Mouse (Mus musculus) large intestine, adult 2 months (tissue): ENCODE results near the gene Tspan2. TPM values are rescaled to one million over a fixed set of nuclear protein-coding genes. Genes with fewer than 3 reads are reported as not detected.

Experiments used
- DNase-seq: peaks from one replicate; pipeline ENCODE4 v3.0.0-alpha.2; 2012; ENCODE audit warnings: low read depth, low spot score
- WGBS: fragments of 180-500 bp; shearing (Covaris S2); methylation state at CpG from one replicate; pipeline ENCODE4 v1.1.7; 2018; 5-methylcytosine and 5-hydroxymethylcytosine counted together
- polyA plus RNA-seq: library from polyadenylated mRNA; depleted of rRNA; stranded (reverse); fragments of >200 nt; gene quantifications from 2 replicates; pipeline ENCODE4 v1.2.3, GENCODE M21; 2012

Tspan2 gene
- polyA plus RNA-seq, 1 experiment = 2.5 TPM

GRCm38 (mm10) chr3:102733050-102733449, 1.3 kb upstream of the Tspan2 start:
- 77% methylated on average over 3 of the region's 3 CpGs for WGBS
- no peak for DNase-seq

GRCm38 (mm10) chr3:102733936-102734312, 405 bp upstream of the Tspan2 start:
- WGBS = 61% methylated on average over 6 of the region's 6 CpGs
- no peak for DNase-seq

DNA sequence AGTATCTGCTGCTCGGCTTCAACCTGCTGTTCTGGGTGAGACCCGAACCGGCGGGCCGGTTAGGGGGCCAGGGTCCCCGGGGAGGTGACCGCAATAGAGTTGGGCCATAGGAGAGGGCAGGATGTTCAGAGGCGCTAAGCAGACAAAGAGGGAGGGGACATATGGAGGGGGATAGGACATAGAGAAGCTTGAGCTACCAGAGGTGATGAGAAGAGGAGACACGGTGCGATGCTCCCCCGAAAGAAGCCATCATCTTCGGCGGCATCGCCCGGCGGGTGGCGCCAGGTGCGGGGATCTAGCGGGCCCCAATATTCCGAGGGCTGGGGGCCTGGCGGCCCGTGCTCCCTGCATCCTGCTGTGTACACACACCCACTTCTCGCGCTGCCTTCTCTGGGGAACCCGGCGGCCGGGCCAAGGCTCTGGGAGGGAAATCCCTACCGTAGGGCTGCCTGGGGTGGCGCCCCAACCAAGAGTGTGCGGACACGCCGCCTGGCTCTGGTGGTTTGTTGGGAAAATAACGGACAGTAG, 766 bp downstream of the Tspan2 start:
- under 1% methylated on average over 33 of the region's 33 CpGs for WGBS
- no peak for DNase-seq

DNA sequence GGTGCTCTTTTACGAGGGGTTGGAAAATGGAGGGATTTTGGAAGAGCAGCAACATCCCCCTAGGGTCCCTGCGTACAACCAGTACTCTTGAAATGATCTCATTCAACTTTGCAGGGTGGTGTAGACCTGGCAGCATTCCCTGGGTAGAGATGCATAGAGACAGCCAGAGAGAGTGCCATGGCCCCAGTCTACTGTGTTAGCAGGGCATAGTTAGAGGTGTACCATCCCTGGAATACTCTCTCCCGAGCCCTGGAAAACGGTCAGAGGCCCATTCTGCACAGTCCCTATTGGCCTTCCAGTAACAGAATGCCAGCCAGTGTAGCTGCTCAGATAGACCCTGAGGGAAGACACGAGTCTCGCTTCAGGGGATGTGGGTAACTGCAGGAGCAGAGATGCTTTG, 1.3 kb downstream of the Tspan2 start:
- DNase-seq = no peak
- WGBS = 56% methylated on average over 6 of the region's 6 CpGs

DNA sequence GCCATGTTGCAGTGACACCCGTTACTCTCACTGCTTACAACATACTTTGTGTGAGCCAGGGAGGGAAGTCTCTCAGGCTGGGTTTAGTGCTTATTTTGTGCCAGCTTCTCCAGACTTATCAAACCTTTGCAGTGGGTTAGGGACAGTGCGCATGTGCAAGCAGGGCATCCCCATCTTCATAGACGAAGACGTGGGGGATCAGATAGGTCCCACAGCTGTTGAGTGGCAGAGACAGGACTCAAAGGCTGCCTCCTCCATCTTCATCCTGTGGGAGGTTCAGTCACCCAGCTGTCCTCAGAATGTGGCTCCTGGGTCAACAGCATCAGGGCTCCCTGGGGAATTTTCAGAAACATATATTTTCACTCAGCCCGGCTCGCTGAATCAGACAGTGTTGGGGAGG, 2.1 kb downstream of the Tspan2 start:
- WGBS = 66% methylated on average over 6 of the region's 6 CpGs
- DNase-seq = no peak

GRCm38 (mm10) chr3:102737106-102737505, 2.8 kb downstream of the Tspan2 start:
- WGBS = 74% methylated on average over 6 of the region's 6 CpGs
- no peak for DNase-seq

DNA sequence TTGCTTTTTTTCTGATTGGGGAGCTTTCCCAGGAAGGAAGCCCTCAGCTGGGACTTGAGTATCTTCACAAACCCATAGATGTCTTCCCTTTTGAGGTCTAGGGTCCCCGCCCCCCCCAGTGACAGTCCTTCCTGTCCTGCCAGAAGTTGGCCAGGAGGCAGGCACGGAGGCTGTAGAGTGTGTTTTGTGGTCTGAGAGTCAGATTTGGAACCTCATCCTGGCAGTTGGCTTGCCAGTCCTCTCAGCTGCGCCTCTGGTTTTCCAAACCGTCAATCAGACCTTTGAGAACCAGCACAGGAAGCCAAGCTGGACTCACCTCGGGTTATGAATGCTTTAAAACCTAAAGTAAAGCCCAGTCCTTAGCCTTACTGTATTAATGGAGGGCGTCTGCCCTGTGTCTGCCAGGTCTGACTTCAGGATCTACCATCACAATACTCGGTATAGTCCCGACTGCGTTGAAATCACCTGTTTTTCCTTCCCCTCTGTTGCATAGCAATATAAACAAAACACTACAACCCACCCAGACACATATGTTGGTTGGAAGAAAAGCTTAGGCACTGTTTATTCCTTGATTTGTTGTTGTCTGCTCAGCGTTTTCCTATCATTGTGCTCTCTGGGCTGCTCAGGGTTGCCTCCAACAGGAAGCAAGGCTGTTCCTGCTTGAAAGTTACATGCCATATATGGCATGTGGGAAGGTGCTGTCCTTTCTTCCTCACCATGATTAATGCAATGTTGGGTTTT, 4.0 kb downstream of the Tspan2 start:
- DNase-seq = no peak

GRCm38 (mm10) chr3:102738926-102739325, 4.6 kb downstream of the Tspan2 start:
- WGBS = 74% methylated on average over 6 of the region's 6 CpGs
- no peak for DNase-seq

More for the DNA sequence above, 4.0 kb downstream of the Tspan2 start:
- 55% methylated on average over 10 of the region's 10 CpGs for WGBS

DNA sequence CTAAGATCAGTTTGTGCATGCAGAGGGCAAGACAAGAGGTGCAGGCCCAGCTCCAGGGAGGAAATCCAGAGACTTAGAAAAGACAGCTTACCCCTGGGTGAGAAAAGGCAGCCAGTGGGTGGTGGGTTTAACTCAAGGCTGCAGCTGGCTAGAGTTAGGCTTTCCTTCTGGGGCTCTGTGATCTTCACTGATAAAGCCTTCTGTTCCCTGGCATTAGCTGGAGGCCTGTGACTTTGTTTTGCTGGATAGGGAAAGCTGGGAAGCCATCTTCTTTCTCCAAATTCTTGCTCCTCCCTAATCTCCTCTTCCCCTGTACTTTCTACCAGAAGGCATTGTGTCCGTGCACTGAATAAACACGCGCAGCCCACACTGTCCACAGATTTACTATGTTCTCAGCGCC, 8.4 kb downstream of the Tspan2 start:
- WGBS = 33% methylated on average over 4 of the region's 4 CpGs
- no peak for DNase-seq

DNA sequence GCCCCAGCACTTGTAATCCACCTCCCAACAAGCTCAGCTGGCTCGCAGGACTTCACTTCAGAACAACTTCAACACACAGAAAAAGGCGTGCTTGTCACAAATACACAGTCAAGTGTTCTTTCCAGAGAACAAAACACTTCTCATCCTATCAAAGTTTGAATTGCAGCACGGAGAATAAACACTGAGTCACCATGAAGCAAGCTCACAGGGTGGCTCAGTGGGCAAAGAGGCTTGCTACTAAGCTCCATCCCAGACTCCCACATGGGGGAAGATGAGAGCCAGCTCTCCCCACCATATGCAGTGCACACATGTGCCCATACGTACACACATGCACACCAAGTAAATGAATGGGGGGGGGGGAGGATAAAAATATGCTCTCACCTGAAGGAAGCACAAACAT, 8.9 kb downstream of the Tspan2 start:
- DNase-seq = no peak
- 36% methylated on average over 4 of the region's 4 CpGs for WGBS

- no peak for DNase-seq
- WGBS = 79% methylated on average over 9 of the region's 9 CpGs
Measured at GRCm38 (mm10) chr3:102743781-102744471, 9.6 kb downstream of the Tspan2 start.

DNA sequence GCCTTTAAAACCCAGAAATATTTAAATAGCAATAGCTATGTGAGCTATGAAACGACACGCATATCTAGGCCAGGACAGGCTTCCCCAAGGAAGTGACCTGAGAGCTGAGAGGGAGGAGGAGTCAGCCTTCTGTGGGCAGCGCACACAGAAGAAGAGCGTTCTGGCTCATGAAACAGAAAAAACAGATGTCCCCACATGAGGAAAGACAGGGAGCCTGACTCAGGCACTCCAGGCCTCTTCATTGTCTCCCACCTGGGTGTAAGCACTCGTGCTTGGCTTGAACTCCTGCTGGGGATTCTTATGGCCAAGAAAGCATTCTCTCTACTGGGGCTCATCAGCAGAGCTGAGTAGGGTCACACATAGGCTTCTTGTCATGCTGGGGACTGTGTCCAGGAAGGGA, 10.3 kb downstream of the Tspan2 start:
- no peak for DNase-seq
- WGBS = 24% methylated on average over 5 of the region's 5 CpGs

DNA sequence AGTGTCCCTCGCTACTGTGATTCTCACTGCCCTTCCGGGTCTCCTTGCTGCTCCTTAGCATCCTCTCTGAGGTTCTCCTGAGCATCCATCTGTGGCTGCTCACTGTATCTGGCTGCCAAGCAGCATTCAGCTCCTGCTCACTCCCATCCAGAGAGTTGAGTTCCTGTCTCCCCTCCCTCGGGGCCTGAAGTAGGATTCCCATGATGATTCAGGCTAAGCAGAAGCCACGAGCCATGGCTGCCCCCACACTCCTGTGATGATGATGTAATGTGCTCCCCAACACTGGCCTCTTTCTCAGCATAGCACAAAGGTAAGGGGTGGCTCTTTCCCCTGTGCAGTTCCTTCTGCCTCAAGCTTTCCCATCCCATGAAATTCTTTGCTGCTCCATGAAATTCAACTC, 11.8 kb downstream of the Tspan2 start:
- WGBS = 82% methylated on average over 4 of the region's 4 CpGs
- DNase-seq = no peak

GRCm38 (mm10) chr3:102748038-102748437, 13.7 kb downstream of the Tspan2 start:
- no peak for DNase-seq

GRCm38 (mm10) chr3:102748686-102749085, 14.4 kb downstream of the Tspan2 start:
- DNase-seq = no peak
- 74% methylated on average over 5 of the region's 5 CpGs for WGBS

More at GRCm38 (mm10) chr3:102748038-102748437, 13.7 kb downstream of the Tspan2 start:
- 64% methylated on average over 3 of the region's 3 CpGs for WGBS

DNA sequence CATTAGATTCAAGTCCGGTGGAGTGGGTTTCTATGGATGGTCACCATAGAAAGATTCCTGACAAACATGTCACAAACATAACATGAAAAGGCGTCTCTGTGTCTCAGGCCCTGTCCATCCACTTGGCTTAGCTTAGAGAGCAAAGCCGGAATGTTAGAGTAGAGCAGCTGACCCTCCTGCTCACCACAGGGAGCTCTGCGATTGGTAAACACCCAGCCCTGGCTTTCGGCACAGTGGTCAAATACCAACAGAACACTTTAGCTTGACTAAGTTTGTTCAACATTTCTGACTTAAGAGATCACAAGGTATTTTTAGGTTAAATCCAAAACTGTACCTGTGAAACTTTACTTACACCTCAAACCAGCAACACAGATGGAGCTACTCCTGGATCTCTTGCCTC, 16.8 kb downstream of the Tspan2 start:
- DNase-seq = no peak
- 81% methylated on average over 5 of the region's 5 CpGs for WGBS

GRCm38 (mm10) chr3:102751536-102751935, 17.2 kb downstream of the Tspan2 start:
- no peak for DNase-seq
- 82% methylated on average over 3 of the region's 3 CpGs for WGBS

DNA sequence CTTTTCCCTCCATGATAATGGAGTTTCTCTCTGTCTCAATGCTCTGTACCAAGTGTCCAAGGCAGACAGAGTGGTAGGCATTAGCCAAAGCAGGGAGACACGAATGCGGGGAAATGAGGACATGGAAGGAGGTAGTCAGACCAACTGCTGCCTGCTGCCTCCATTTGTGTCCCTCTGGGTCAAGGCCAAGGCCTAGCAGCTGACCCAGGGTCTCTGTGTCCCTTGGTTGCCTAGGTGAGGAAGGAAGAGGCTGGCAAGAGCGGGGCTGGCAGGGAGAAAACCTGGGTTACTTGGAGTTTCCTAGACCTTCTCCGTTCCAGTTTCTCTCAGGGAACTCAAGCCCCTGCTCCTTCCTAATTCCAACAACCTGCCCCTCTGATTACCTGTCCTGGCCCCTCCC, 17.7 kb downstream of the Tspan2 start:
- DNase-seq = no peak
- WGBS = 95% methylated on average over 4 of the region's 4 CpGs

GRCm38 (mm10) chr3:102752457-102752856, 18.1 kb downstream of the Tspan2 start:
- DNase-seq = no peak
- 46% methylated on average over 5 of the region's 5 CpGs for WGBS

GRCm38 (mm10) chr3:102755801-102756200, 21.5 kb downstream of the Tspan2 start:
- WGBS = 0% methylated on average over 1 of the region's 1 CpGs
- DNase-seq = no peak

DNA sequence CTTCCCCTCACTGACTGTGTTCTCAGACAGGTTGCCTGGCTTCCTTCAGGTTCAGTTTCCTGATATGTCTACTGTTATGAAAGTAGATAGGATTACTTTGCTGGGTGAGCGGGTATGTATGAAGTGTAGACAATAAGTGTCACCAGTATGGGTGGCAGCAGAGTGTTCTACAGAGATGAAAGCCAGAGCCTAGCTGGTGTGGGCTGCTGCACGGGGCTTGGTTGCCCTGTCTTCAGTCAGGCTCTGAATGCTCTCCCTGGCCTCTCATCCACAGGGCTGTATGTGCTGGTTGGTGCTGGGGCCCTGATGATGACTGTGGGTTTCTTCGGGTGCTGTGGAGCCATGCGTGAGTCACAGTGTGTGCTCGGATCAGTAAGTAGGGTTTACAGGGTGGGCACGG, 22.7 kb downstream of the Tspan2 start:
- no peak for DNase-seq
- WGBS = 73% methylated on average over 6 of the region's 6 CpGs
